Mouse (Mus musculus): ENCODE measurements at regions not wholly inside any gene's neighbourhood (a gene's known extent, or its start where the extent isn't known, plus 50 kb on each side); places are given as distances from the start of the nearest gene placed in this dataset.

- no peak for DNase-seq (ENCODE audit: extremely low spot score in 1 of 2, low spot score in 1 of 2)
These were observed 133.5 kb upstream of the Ubr2 start for GRCm38 (mm10) chr17:47143898-47144297.

- no peak for DNase-seq (ENCODE audit: extremely low spot score in 1 of 2, low spot score in 1 of 2)
These were observed 132.5 kb upstream of the Ubr2 start for GRCm38 (mm10) chr17:47142885-47143284.

GRCm38 (mm10) chr17:47142276-47142675 lies 131.9 kb upstream of the Ubr2 start:
- DNase-seq (ENCODE audit: extremely low spot score in 1 of 2, low spot score in 1 of 2), result no peak

- DNase-seq (ENCODE audit: extremely low spot score in 1 of 2, low spot score in 1 of 2), result peak in 1 of 2 experiments; percentile 31
These were observed 131.5 kb upstream of the Ubr2 start for GRCm38 (mm10) chr17:47141843-47142215.

GRCm38 (mm10) chr17:47140969-47141842 lies 130.8 kb upstream of the Ubr2 start:
- peak; percentile 56 to 70 for DNase-seq (ENCODE audit: extremely low spot score in 1 of 2, low spot score in 1 of 2)

GRCm38 (mm10) chr17:47140241-47140968 lies 130.0 kb upstream of the Ubr2 start:
- DNase-seq (ENCODE audit: extremely low spot score in 1 of 2, low spot score in 1 of 2), result peak in 1 of 2 experiments; percentile 36

GRCm38 (mm10) chr17:47139730-47140231 lies 129.4 kb upstream of the Ubr2 start:
- peak; percentile 73 to 83 for DNase-seq (ENCODE audit: extremely low spot score in 1 of 2, low spot score in 1 of 2)

- DNase-seq (ENCODE audit: extremely low spot score in 1 of 2, low spot score in 1 of 2), result no peak
These were observed 128.8 kb upstream of the Ubr2 start for GRCm38 (mm10) chr17:47139171-47139617.

GRCm38 (mm10) chr17:47138174-47138573 lies 127.8 kb upstream of the Ubr2 start:
- no peak for DNase-seq (ENCODE audit: extremely low spot score in 1 of 2, low spot score in 1 of 2)

- DNase-seq (ENCODE audit: extremely low spot score in 1 of 2, low spot score in 1 of 2), result no peak
These were observed 125.0 kb upstream of the Ubr2 start for GRCm38 (mm10) chr17:47135391-47135790.

- no peak for DNase-seq (ENCODE audit: extremely low spot score in 1 of 2, low spot score in 1 of 2)
These were observed 123.4 kb upstream of the Ubr2 start for GRCm38 (mm10) chr17:47133785-47134184.

- DNase-seq (ENCODE audit: extremely low spot score in 1 of 2, low spot score in 1 of 2), result no peak
These were observed 117.2 kb upstream of the Ubr2 start for GRCm38 (mm10) chr17:47127571-47127970.

GRCm38 (mm10) chr17:47123576-47123975 lies 113.2 kb upstream of the Ubr2 start:
- no peak for DNase-seq (ENCODE audit: extremely low spot score in 1 of 2, low spot score in 1 of 2)

GRCm38 (mm10) chr17:47122221-47122620 lies 111.9 kb upstream of the Ubr2 start:
- no peak for DNase-seq (ENCODE audit: extremely low spot score in 1 of 2, low spot score in 1 of 2)

- no peak for DNase-seq (ENCODE audit: extremely low spot score in 1 of 2, low spot score in 1 of 2)
These were observed 107.7 kb upstream of the Ubr2 start for GRCm38 (mm10) chr17:47118010-47118409.

- peak in 1 of 2 experiments; percentile 44 for DNase-seq (ENCODE audit: extremely low spot score in 1 of 2, low spot score in 1 of 2)
These were observed 105.4 kb upstream of the Ubr2 start for GRCm38 (mm10) chr17:47115754-47116153.

- no peak for DNase-seq (ENCODE audit: extremely low spot score in 1 of 2, low spot score in 1 of 2)
These were observed 104.8 kb upstream of the Ubr2 start for GRCm38 (mm10) chr17:47115141-47115540.

- no peak for DNase-seq (ENCODE audit: extremely low spot score in 1 of 2, low spot score in 1 of 2)
These were observed 104.4 kb upstream of the Ubr2 start for GRCm38 (mm10) chr17:47114736-47115135.

GRCm38 (mm10) chr17:47112556-47113225 lies 102.3 kb upstream of the Ubr2 start:
- no peak for DNase-seq (ENCODE audit: extremely low spot score in 1 of 2, low spot score in 1 of 2)

- DNase-seq (ENCODE audit: extremely low spot score in 1 of 2, low spot score in 1 of 2), result no peak
These were observed 100.5 kb upstream of the Ubr2 start for GRCm38 (mm10) chr17:47110836-47111235.

- no peak for DNase-seq (ENCODE audit: extremely low spot score in 1 of 2, low spot score in 1 of 2)
These were observed 94.0 kb upstream of the Ubr2 start for GRCm38 (mm10) chr17:47104328-47104727.
